Mouse (Mus musculus) Patski (cell line): ENCODE measurements around the gene Hacd2. TPM values are rescaled to one million over a fixed set of nuclear protein-coding genes. Genes with fewer than 3 reads are reported as not detected.
A peak's percentile ranks its signal among the peaks of the same experiment; 100 is the strongest.

ENCODE experiments used
- ATAC-seq: fragments of 100-300 bp; one replicate; pipeline ENCODE4 v1.8.0; 2021
- CTCF ChIA-PET: fragments of 350-600 bp; sonication (Branson Sonifier 250); formaldehyde crosslinking; loops from one replicate; lab custom pipeline; 2022; ENCODE audit warnings: inconsistent platforms; lab: Charles Lee
- POLR2A ChIA-PET: fragments of 350-600 bp; sonication (Branson Sonifier 250); formaldehyde crosslinking; loops from one replicate; lab custom pipeline; 2022; ENCODE audit warnings: antibody characterized with exemption, inconsistent platforms; lab: Charles Lee
- DNase-seq: peaks from one replicate; pipeline ENCODE4 v3.0.0-alpha.2; 2011; ENCODE audit warnings: low read depth, low spot score
- H3K27me3 ChIP-seq: fragments of 371-371 bp; one replicate; pipeline ENCODE4 v1.5.1; 2021
- CTCF ChIP-seq: fragments of 100-300 bp; IDR thresholded peaks from one replicate; pipeline ENCODE4 v1.5.1; 2021
- in situ Hi-C: fragments of 300-500 bp; cut with MboI; formaldehyde crosslinking; loops from 3 replicates; pipeline ENCODE4 v1.11.1; 2018; ENCODE audit warnings: low pct_unique_long_range_greater_than_20kb, mixed read lengths
- polyA plus RNA-seq: library from polyadenylated mRNA; unstranded; gene quantifications from one replicate; pipeline ENCODE4 v1.2.3, GENCODE M21; 2021

The Hacd2 gene
- polyA plus RNA-seq, 1 experiment from 2014 or later = 76.2 TPM

GRCm38 (mm10) chr16:35052191-35052590, 30.0 kb downstream of the Hacd2 start:
- ATAC-seq = no peak
- POLR2A ChIA-PET = no interaction called here
- no peaks in the 10 kb centered on the region for H3K27me3 ChIP-seq
- no peak for TF ChIP-seq CTCF
- DNase-seq = no peak
- CTCF ChIA-PET = interaction anchor here (1.1 to 1.4 kb wide), 2 partner anchors 11 to 1714 kb away, joined by 3 read pairs; no protein-coding TSS in a partner anchor
- in situ Hi-C loops = no loop called here

GRCm38 (mm10) chr16:35054432-35055193, 32.4 kb downstream of the Hacd2 start:
- POLR2A ChIA-PET = no interaction called here
- H3K27me3 ChIP-seq = no peaks in the 10 kb centered on the region
- no peak for ATAC-seq
- CTCF ChIA-PET = interaction anchor here (1.1 kb wide), 1 partner anchor 24 kb away, joined by 3 read pairs; no protein-coding TSS in a partner anchor
- TF ChIP-seq CTCF = no peak
- in situ Hi-C loops = no loop called here
- DNase-seq = no peak

- POLR2A ChIA-PET = no interaction called here
- CTCF ChIA-PET = interaction anchor here (1.1 kb wide), 1 partner anchor 24 kb away, joined by 3 read pairs; no protein-coding TSS in a partner anchor
These were observed 32.9 kb downstream of the Hacd2 start for GRCm38 (mm10) chr16:35055194-35055506.

GRCm38 (mm10) chr16:35055861-35056260, 33.6 kb downstream of the Hacd2 start:
- H3K27me3 ChIP-seq = no peaks in the 10 kb centered on the region
- ATAC-seq = no peak
- in situ Hi-C loops = no loop called here
- POLR2A ChIA-PET = no interaction called here
- no peak for DNase-seq
- no peak for TF ChIP-seq CTCF
- CTCF ChIA-PET = interaction anchor here (1.3 to 1.4 kb wide), 3 partner anchors 8 to 16 kb away, joined by 4 to 6 read pairs (median 6); no protein-coding TSS in a partner anchor

More at GRCm38 (mm10) chr16:35055194-35055506, 32.9 kb downstream of the Hacd2 start:
- no peak for DNase-seq
- ATAC-seq = no peak
- no peaks in the 10 kb centered on the region for H3K27me3 ChIP-seq
- in situ Hi-C loops = no loop called here
- TF ChIP-seq CTCF = no peak

GRCm38 (mm10) chr16:35056306-35056705, 34.1 kb downstream of the Hacd2 start:
- ChIA-PET CTCF (interaction anchor here (0.7 to 1.4 kb wide), 4 partner anchors 9 to 17 kb away, joined by 3 to 6 read pairs (median 5); no protein-coding TSS in a partner anchor), POLR2A (no interaction called here)
- DNase-seq (peak; percentile 10), ATAC-seq (no peak)
- no peaks in the 10 kb centered on the region for H3K27me3 ChIP-seq
- TF ChIP-seq CTCF = peak; percentile 58
- in situ Hi-C loops = no loop called here

GRCm38 (mm10) chr16:35056786-35057185, 34.6 kb downstream of the Hacd2 start:
- DNase-seq (no peak), ATAC-seq (no peak)
- POLR2A ChIA-PET = no interaction called here
- H3K27me3 ChIP-seq = no peaks in the 10 kb centered on the region
- CTCF ChIA-PET = interaction anchor here (0.7 to 1.4 kb wide), 4 partner anchors 9 to 17 kb away, joined by 3 to 6 read pairs (median 5); no protein-coding TSS in a partner anchor
- no peak for TF ChIP-seq CTCF
- in situ Hi-C loops = no loop called here

- ChIA-PET POLR2A (no interaction called here), CTCF (interaction anchor here (1.2 kb wide), 1 partner anchor 9 kb away, joined by 3 read pairs; no protein-coding TSS in a partner anchor)
- TF ChIP-seq CTCF = peak; percentile 61
- no peaks in the 10 kb centered on the region for H3K27me3 ChIP-seq
- in situ Hi-C loops = loop anchor here (5.0 kb wide), 1 partner anchor 46 kb away; no protein-coding TSS in a partner anchor
- no peak for DNase-seq
- no peak for ATAC-seq
These were observed 38.8 kb downstream of the Hacd2 start for GRCm38 (mm10) chr16:35061017-35061416.

- ChIA-PET POLR2A (no interaction called here), CTCF (interaction anchor here (0.8 to 1.7 kb wide), 2 partner anchors 9 to 11 kb away, joined by 3 to 5 read pairs; no protein-coding TSS in a partner anchor)
- no peaks in the 10 kb centered on the region for H3K27me3 ChIP-seq
- in situ Hi-C loops = no loop called here
- TF ChIP-seq CTCF = no peak
- no peak for ATAC-seq
- no peak for DNase-seq
These were observed 43.5 kb downstream of the Hacd2 start for GRCm38 (mm10) chr16:35065724-35066123.

- DNase-seq (no peak), ATAC-seq (no peak)
- ChIA-PET CTCF (interaction anchor here (1.1 to 1.7 kb wide), 2 partner anchors 9 to 14 kb away, joined by 4 to 5 read pairs; no protein-coding TSS in a partner anchor), POLR2A (no interaction called here)
- H3K27me3 ChIP-seq = no peaks in the 10 kb centered on the region
- TF ChIP-seq CTCF = no peak
- in situ Hi-C loops = no loop called here
These were observed 44.9 kb downstream of the Hacd2 start for GRCm38 (mm10) chr16:35067095-35067494.

GRCm38 (mm10) chr16:35067631-35068030, 45.4 kb downstream of the Hacd2 start:
- no peak for ATAC-seq
- no peaks in the 10 kb centered on the region for H3K27me3 ChIP-seq
- POLR2A ChIA-PET = no interaction called here
- no peak for TF ChIP-seq CTCF
- DNase-seq = no peak
- CTCF ChIA-PET = interaction anchor here (1.1 to 1.7 kb wide), 2 partner anchors 9 to 14 kb away, joined by 4 to 5 read pairs; no protein-coding TSS in a partner anchor
- in situ Hi-C loops = no loop called here

- H3K27me3 ChIP-seq = no peaks in the 10 kb centered on the region
- in situ Hi-C loops = no loop called here
- CTCF ChIA-PET = interaction anchor here (2.0 kb wide), 1 partner anchor 12 kb away, joined by 6 read pairs; no protein-coding TSS in a partner anchor
- no peak for TF ChIP-seq CTCF
- POLR2A ChIA-PET = no interaction called here
- DNase-seq (no peak), ATAC-seq (no peak)
These were observed 46.7 kb downstream of the Hacd2 start for GRCm38 (mm10) chr16:35068886-35069285.
